ENCODE assay signal across 18 mouse cellular contexts in genomic region chr3:80160473-80160872, GRCm38 (mm10).
DNase-seq lines count a peak whose midpoint lies in the region; TF ChIP-seq lines count a peak whose summit lies in the region.
"Had no signal": no experiment of that assay in that cellular context is flagged by ENCODE, and none has a peak within 500 bp of the region (broad histone marks: within the 10 kb centered on the region; RNA-seq: fewer than 3 reads in every experiment).

No protein-coding gene starts in this region.

- no peak for TF ChIP-seq CTCF in cerebellum, adult 2 months (IDR thresholded peaks at IDR 0.05; ENCODE audit: borderline replicate concordance, insufficient read depth, low read depth, low read length)

- peak; percentile 73 for DNase-seq in left cerebral cortex, adult 11 months (ENCODE audit: low spot score)
- no peak for DNase-seq in left cerebral cortex, postnatal 4 days
- peak; percentile 85 for DNase-seq in brain, adult 2 months (ENCODE audit: low read depth, low spot score)
- peak; percentile 17 to 43 for DNase-seq in left cerebral cortex, adult 18-20 months (ENCODE audit: low spot score in 2 of 2)
- DNase-seq in left cerebral cortex, postnatal 25 days (ENCODE audit: low spot score in 2 of 2): peak; percentile 43 to 97
- DNase-seq in cerebellum, postnatal 25 days: no peak
- DNase-seq in cerebellum, adult 2 months: no peak
- DNase-seq: adrenal gland, postnatal 14 days; cerebellum, adult 18-20 months; cerebellum, postnatal 10 days; gastrocnemius, postnatal 14 days; heart, adult 2 months; heart, postnatal 14 days had no signal

- intact Hi-C loops in left cerebral cortex, postnatal 4 days (cut with DNase I): no loop called here
- intact Hi-C loops in left cerebral cortex, postnatal 25 days (cut with DNase I): loop anchor here (1.0 to 10.0 kb wide), 7 partner anchors 48 to 387 kb away; no protein-coding TSS in a partner anchor

- no peak overlapping the region for H3K4me3 ChIP-seq in cerebellum, adult 2 months (replicated peaks; ENCODE audit: insufficient read depth, low read depth, low read length)
- H3K4me3 ChIP-seq: embryonic facial prominence, embryonic 12.5 days; heart, adult 2 months; heart, embryonic 15.5 days; hindbrain, embryonic 13.5 days had no signal

- H3K4me1 ChIP-seq in cerebellum, adult 2 months (ENCODE audit: control insufficient read depth, insufficient read depth, low read length): no peaks in the 10 kb centered on the region
- H3K4me1 ChIP-seq: embryonic facial prominence, embryonic 12.5 days; heart, embryonic 15.5 days; hindbrain, embryonic 13.5 days had no signal

- H3K27ac ChIP-seq in cerebellum, adult 2 months (ENCODE audit: insufficient read depth, low read length): no peak overlapping the region
- H3K27ac ChIP-seq: embryonic facial prominence, embryonic 12.5 days; heart, adult 2 months; heart, embryonic 15.5 days; hindbrain, embryonic 13.5 days; hindbrain, postnatal 0 days had no signal

- 80% methylated on average over 2 of the region's 2 CpGs for WGBS in cerebellum, adult 2 months

- H3K27me3 ChIP-seq in cerebellum, adult 2 months (ENCODE audit: control insufficient read depth, insufficient read depth, low read length): no peaks in the 10 kb centered on the region
- H3K27me3 ChIP-seq: CH12.LX; embryonic facial prominence, embryonic 12.5 days; heart, embryonic 15.5 days; hindbrain, embryonic 13.5 days had no signal

- TF ChIP-seq POLR2A in cerebellum, adult 2 months (IDR thresholded peaks at IDR 0.05; ENCODE audit: borderline replicate concordance, insufficient read depth, low read length): no peak

Comparison
In these comparisons a context has a peak if more than half of its experiments do, and no peak if none do; other contexts are left out.
1. DNase-seq: peak in left cerebral cortex, adult 11 months (single experiment), brain, adult 2 months (single experiment), left cerebral cortex, adult 18-20 months (2 of 2) and left cerebral cortex, postnatal 25 days (2 of 2); none in left cerebral cortex, postnatal 4 days (single experiment), cerebellum, postnatal 25 days (0 of 2) and cerebellum, adult 2 months (0 of 2).